Mouse (Mus musculus) ES-CJ7 (cell line): Measurements from ENCODE around the gene Tmem41a.

Experiments
- DNase-seq: peaks from one replicate; pipeline ENCODE4 v3.0.0; 2011; ENCODE audit warnings: low read depth, low spot score

The Tmem41a gene

DNA sequence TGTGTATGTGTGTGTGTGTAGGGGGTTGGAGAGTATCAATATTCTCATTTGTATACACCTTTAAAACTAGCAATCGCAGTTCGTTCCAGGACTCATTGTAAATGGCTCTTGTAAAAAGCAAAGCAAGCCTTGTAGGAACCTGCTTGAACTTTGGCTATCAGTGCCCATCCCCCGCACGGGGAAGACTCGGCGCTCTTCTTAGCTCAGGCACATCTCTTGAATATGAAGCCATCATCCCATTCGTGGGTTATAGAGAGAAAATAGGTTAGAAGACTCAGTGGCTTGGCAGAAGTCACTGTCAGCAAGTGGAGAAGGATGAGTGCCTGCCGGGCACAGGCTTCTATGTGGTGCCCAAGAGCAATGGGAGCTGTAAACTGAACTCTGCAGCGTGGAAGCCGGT lies 42.7 kb downstream of the Tmem41a start:
- DNase-seq = no peak

DNA sequence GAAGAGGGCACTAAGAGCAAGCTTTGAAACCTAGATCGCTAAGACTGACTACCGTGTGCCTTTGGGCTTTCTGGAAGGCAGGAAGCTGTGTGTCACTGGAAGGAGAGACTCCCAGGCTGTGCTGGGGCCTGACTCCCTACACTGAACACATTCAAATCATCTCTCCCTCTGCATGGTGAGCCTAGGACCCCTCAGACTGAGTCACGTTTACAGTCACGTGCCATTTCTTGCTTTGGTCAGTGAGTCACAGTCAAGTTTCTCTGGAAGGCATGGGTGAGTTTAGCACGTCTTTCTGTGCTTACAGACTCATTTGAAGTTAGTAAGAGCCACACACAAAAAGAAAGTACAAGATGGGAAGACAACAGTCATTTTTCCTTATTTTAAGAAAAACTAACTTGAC lies 46.1 kb downstream of the Tmem41a start:
- no peak for DNase-seq

DNA sequence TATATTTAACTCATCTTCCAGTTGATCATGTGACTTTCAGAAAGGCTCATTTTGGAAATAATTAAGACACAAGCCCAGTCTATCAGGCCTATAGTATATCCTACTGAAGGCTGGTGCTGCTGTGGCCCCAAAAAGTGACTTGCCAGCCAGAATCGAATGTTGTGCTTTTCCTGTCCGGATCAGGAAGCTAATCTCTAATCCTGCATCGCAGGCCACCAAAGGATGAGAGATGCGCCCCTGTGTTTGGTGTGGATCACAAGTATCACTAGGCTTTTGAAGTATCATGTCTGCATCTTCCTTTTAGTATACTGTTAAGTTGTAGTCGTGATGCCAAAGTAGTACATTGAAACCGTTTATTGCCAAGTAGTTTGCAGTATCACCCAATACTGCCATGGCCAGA lies 53.5 kb downstream of the Tmem41a start:
- no peak for DNase-seq

DNA sequence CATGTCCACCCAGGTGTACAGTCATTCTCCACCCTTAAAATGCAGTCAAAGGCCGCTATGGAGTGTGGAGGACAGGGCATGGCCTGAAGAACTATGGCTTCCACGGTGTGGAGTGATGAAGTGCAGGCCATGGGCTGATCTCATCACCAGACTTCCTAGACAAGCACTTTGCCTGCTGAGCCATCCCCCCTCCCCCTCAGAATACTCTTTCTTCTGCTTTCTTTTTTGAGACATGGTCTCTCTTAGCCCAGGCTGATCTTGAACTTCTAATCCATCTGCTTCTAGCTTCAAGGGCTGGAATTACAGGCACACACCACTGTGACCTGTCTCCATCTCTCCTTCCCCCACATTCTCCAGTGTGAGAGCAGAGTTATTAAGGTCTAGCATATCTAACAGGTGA lies 59.8 kb downstream of the Tmem41a start:
- no peak for DNase-seq
